Mouse (Mus musculus) layer of hippocampus, adult 9-11 months (tissue): ENCODE measurements around the gene Hnrnpl.
A peak's percentile ranks its signal among the peaks of the same experiment; 100 is the strongest.

Experiments
- DNase-seq: peaks from one replicate; pipeline ENCODE4 v3.0.0; 2022

Gene Hnrnpl

GRCm38 (mm10) chr7:28814306-28815034 is 6.1 kb downstream of the Hnrnpl start:
- no peak for DNase-seq

DNA sequence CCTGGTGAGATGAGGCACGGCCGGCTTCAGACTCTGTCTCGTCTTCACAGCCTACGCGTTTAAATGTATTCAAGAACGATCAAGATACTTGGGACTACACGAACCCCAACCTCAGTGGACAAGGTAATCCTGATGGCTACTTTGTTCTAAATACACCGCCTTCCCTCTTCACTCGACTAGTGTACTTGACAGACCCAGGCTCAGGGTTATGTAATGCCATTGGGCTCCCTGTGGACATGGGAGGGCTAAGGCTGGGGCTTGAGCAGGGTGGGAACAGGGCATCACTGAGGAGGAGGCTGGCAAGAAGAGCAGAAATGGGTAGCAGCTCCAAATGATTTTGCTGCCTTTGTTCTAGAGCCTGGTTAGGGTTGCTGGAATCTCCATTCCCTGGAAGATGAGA is 6.9 kb downstream of the Hnrnpl start:
- DNase-seq = no peak

DNA sequence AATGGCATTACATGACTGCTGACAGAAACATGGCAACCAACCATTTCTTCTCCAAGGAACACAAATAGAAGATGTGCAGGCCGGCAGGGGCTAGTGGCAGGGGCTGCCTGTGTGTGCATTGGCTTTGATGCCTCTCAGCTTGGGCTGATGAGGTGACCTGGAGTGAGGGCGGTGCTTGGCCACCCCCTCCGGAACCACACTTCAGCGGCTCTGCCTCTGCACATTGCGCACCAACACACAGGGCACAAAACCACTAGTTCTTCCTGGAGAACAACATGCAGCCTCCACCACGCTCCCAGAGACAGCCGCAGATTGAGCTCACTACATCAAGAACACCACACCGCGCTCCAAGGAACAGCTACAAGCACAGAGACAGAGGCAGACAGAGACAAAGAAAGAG is 7.9 kb downstream of the Hnrnpl start:
- DNase-seq = no peak

GRCm38 (mm10) chr7:28816920-28817319 is 8.6 kb downstream of the Hnrnpl start:
- no peak for DNase-seq

GRCm38 (mm10) chr7:28817524-28817923 is 9.2 kb downstream of the Hnrnpl start:
- no peak for DNase-seq

DNA sequence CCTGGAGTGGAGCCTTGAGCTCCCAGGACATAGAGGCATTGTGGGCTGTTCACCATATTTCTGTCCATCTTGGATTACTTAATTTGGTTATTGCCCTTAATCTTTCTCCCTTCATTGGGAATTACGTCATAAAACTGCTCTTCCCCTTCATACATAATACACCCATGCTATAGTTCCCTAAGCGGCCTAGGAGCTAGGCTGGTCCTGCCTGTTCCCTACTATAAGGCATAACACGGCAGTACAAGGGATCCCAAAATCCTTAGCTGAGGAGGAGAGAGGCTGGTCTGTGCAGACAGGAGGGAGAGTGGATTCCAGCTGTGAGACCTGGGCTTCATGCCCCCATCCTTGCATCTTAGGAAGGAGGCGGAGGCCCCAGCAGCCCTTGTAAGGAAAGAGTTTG is 9.6 kb downstream of the Hnrnpl start:
- DNase-seq = no peak

DNA sequence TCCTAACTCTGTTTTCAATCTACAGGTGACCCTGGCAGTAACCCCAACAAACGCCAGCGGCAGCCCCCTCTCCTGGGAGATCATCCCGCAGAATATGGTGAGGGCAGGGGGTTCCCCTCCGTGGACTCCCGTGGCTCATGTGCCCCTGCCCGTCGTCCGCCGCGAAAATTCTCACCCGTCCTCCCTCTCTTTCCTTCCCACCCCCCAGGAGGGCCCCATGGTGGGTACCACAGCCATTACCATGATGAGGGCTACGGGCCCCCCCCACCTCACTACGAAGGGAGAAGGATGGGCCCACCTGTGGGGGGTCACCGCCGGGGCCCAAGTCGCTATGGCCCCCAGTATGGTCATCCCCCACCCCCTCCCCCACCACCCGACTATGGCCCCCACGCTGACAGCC is 10.1 kb downstream of the Hnrnpl start:
- DNase-seq = no peak

GRCm38 (mm10) chr7:28818861-28819452 is 10.6 kb downstream of the Hnrnpl start:
- DNase-seq = no peak

GRCm38 (mm10) chr7:28819571-28819970 is 11.2 kb downstream of the Hnrnpl start:
- DNase-seq = no peak

GRCm38 (mm10) chr7:28820358-28821260 is 12.3 kb downstream of the Hnrnpl start:
- DNase-seq = no peak

DNA sequence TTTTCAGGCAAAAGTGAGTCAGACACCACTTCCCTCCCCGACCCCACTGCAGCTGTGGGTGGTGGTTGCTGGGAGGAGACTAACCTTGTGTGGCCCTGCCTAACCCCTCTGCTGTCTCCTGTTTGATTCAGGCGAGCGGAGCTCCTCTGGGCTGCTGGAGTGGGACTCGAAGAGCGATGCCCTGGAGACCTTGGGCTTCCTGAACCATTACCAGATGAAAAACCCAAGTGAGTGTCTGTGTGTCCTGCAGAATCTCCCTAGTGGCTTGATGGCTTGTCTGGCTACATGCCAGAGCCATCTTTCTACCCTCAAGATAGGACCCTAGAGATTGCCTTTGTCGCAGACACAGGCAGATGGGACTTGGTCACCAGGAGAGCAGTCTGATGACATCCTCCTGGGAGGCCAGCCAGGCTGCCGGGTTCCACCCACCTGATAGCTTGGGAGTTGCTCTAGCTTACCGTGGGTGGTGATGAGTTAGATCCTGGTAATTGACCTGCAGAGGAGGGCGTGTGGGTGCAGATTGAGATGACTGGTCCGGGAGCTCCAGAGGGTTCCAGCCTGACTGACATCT is 13.0 kb downstream of the Hnrnpl start:
- DNase-seq = peak; percentile 90

GRCm38 (mm10) chr7:28822556-28822955 is 14.2 kb downstream of the Hnrnpl start:
- DNase-seq = no peak

- no peak for DNase-seq
These were observed 14.9 kb downstream of the Hnrnpl start for GRCm38 (mm10) chr7:28822993-28823903.

- no peak for DNase-seq
These were observed 15.6 kb downstream of the Hnrnpl start for GRCm38 (mm10) chr7:28823932-28824331.

DNA sequence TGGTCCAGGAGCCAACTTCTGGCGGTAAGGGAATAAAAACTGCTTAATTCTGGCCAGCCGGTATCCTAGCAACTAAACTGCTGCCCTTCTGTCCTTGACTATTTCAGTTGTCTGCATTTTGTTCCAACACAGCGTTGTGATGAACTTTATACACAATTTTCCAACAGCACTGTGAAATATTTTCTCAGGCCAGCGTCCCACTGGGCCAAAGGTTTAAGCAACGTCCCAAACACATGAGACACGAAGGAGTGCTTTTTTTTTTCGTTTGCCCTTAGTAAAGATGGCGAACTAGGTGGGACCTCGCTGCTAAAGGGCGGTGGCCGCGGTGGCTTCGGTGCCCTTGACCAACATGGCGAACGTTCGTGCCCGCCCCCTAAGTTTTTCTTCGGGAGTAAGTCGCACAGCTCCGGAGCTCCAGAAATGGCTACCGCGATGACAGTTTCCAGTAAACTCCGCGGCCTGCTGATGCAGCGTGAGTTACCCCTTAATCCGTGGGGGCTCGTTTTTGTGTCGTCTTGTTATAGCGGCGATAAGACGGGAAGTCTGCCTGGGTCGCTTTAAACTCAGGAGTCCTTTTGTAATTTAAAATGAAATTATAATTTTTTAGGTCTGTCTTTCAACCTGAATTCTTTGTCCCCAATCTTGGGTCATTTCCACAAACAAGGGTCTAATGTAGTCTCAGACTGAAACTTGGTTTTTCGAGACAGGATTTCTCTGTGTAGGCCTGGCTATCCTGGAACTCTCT is 16.8 kb downstream of the Hnrnpl start, which contains the start of gene Ech1:
Gene Ech1, plus strand, starts transcription at position 277 of the 745 bp plus-strand sequence.
- peak; percentile 91 for DNase-seq

DNA sequence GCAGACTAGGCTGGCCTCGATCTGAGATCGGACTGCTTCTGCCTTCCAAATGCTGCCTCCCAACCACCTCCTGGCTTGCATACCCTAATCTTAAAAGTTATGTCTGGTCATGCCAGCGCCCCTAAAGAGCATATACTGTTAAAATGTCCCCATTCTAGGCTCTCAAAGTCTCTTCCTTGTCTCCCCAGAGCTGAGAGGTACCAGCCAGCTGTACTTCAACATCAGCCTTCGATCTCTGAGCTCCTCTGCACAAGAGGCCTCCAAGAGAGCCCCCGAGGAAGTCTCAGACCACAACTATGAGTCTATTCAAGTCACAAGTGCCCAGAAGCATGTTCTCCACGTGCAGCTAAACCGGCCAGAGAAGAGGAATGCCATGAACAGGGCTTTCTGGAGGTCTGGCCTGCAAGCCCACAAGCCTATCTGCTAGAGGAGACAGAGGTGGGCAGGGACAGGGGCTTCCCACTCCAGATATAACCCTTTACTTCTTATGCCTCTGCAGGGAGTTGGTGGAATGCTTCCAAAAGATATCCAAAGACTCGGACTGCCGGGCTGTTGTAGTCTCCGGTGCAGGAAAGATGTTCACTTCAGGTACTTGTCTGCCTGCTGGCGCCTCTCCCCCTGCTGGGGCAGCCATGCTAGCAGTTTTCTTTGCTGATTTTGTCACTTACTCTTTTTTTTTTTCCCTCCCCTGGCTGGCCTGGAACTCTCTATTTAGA is 17.5 kb downstream of the Hnrnpl start:
- DNase-seq = no peak

GRCm38 (mm10) chr7:28826402-28826772 is 18.0 kb downstream of the Hnrnpl start:
- DNase-seq = no peak

- peak; percentile 79 for DNase-seq
These were observed 19.0 kb downstream of the Hnrnpl start for GRCm38 (mm10) chr7:28827338-28827737.

DNA sequence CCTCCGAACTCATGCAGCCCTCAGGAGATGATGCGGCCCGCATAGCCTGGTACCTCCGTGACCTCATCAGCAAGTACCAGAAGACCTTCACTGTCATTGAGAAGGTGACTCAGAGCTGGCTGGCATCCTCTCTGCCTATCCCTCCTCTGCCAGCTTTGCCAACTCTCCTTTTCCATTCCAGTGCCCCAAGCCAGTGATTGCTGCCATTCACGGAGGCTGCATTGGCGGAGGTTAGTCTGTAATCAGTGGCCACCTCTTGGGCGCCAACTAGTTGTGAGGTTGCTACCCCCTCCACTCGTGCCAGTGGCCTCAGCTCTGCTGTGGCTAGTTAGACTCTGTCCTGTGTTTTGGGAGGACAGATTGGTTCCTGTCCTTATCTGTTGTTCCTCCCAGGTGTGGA is 21.5 kb downstream of the Hnrnpl start:
- DNase-seq = no peak

GRCm38 (mm10) chr7:28830981-28831380 is 22.6 kb downstream of the Hnrnpl start:
- no peak for DNase-seq
